Mouse (Mus musculus) embryonic facial prominence, embryonic 10.5 days (tissue): ENCODE measurements at regions not wholly inside any gene's neighbourhood (a gene's known extent, or its start where the extent isn't known, plus 50 kb on each side); places are given as distances from the start of the nearest gene placed in this dataset.

Experiments
- DNase-seq: peaks from one replicate; pipeline ENCODE4 v3.0.0-alpha.2; 2017; ENCODE audit warnings: low spot score
- H3K27ac ChIP-seq: fragments of 300-500 bp; sonication (generic); replicated peaks from 2 replicates; pipeline ENCODE4 v1.5.1; 2016; ENCODE audit warnings: mild to moderate bottlenecking
- H3K27me3 ChIP-seq: fragments of 300-500 bp; sonication (generic); replicated peaks from 2 replicates; pipeline ENCODE4 v1.6.1; 2016; ENCODE audit warnings: low read depth, mild to moderate bottlenecking; ENCODE audit not compliant: poor library complexity, severe bottlenecking
- H3K36me3 ChIP-seq: fragments of 300-500 bp; sonication (generic); replicated peaks from 2 replicates; pipeline ENCODE4 v1.6.1; 2016; ENCODE audit warnings: mild to moderate bottlenecking, moderate library complexity
- H3K4me1 ChIP-seq: fragments of 300-500 bp; sonication (generic); 2 replicates; pipeline ENCODE4 v1.6.1; 2016
- H3K4me3 ChIP-seq: fragments of 300-500 bp; sonication (generic); 2 replicates; pipeline ENCODE4 v1.5.1; 2016; ENCODE audit warnings: mild to moderate bottlenecking, moderate library complexity
- H3K9me3 ChIP-seq: fragments of 300-500 bp; sonication (generic); 2 replicates; pipeline ENCODE4 v1.6.1; 2016; ENCODE audit warnings: mild to moderate bottlenecking
- WGBS: fragments of 180-500 bp; shearing (Covaris S2); methylation state at CpG from one replicate; pipeline ENCODE4 v1.1.7; 2016; 5-methylcytosine and 5-hydroxymethylcytosine counted together

DNA sequence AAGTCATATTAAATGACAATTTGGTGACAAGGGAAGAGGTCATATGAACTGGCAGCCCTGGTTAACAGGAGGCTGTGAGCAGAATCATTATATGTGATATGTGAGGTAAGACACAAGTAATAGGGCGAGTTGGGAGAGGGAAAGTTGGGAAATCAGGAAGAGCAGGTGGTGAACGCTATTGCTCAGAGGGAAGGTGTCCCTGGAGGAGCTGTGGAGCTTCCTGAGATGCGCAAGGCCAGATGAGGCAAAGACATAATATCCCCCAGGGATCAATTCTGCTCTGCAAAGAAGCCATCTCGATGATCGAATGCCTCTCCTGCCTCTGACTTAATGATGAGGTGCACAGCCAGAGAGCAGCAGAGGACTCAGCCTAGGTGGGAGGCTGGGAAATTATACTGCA, 285.1 kb upstream of the Myt1l start:
- Histone ChIP-seq H3K27ac (no peak overlapping the region), H3K27me3 (no peaks in the 10 kb centered on the region), H3K9me3 (no peaks in the 10 kb centered on the region), H3K4me1 (peaks cover 16% of the 10 kb centered on the region), H3K4me3 (no peak overlapping the region), H3K36me3 (no peaks in the 10 kb centered on the region)
- 83% methylated on average over 5 of the region's 5 CpGs for WGBS
- DNase-seq: no peak

DNA sequence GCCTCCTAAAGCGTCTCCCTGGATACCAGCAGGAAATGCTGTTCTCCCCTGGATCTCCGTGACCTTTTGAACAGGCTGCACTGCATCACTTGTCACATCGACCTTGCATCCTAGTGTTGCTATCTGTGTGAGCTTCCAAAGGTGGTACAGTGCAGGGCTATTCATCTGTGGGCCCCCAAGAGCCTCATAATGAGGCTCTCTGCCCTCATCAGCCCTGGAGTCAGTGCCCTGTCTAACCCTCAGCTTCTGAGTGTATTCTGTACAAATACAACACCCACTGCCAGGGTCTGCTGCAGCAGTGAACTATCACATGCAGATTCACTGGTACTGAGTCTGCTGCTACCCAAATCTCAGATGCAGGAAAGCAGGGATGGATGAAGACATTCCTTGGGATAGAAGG, 282.1 kb upstream of the Myt1l start:
- H3K4me3 ChIP-seq: no peak overlapping the region
- no peak for DNase-seq
- H3K27me3 ChIP-seq: no peaks in the 10 kb centered on the region
- no peaks in the 10 kb centered on the region for H3K9me3 ChIP-seq
- H3K27ac ChIP-seq: no peak overlapping the region
- H3K4me1 ChIP-seq: peaks cover 7% of the 10 kb centered on the region
- H3K36me3 ChIP-seq: no peaks in the 10 kb centered on the region
- WGBS: 52% methylated on average over 3 of the region's 3 CpGs

DNA sequence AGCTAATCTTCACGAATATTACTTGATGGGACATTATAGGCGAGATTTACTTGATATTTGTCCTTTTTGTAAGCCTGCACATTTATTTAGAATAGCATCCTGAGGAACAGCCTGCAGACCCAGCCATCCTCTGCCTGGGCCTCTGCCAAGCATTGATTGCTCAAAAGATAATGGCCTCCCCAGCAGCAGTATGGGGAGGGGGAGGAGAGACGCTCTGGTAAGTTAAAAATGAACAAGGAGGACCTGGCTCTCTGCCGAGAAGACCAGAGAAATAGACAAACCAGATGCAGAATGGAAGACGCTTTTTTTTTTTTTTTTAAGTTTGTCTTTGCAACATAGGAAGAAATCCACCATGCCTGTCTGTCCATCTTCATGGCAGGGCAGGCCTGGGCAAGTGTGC, 280.8 kb upstream of the Myt1l start:
- no peaks in the 10 kb centered on the region for H3K27me3 ChIP-seq
- DNase-seq: no peak
- H3K36me3 ChIP-seq: no peaks in the 10 kb centered on the region
- H3K4me1 ChIP-seq: peaks cover 7% of the 10 kb centered on the region
- no peak overlapping the region for H3K27ac ChIP-seq
- WGBS: 84% methylated on average over 5 of the region's 5 CpGs
- H3K9me3 ChIP-seq: no peaks in the 10 kb centered on the region
- H3K4me3 ChIP-seq: no peak overlapping the region

DNA sequence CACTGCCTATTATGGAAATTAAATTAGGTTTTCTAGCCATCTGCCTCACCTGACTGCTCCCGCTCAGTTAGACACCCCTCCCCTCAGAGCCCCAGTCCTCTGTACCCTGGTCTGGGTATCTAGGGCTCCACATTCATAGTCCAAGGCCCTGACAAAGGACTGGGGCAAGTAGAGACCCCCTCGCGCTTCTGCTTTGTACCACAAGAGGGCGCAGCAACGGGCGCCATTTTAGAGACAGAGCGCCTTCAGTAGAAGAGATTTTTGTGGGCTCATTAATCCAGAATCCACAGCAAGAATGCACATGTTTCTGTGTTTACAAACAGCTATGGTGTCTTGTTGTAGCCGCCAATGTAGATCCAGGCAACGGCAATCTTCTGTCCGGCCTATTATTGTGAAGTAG, 279.7 kb upstream of the Myt1l start:
- H3K4me3 ChIP-seq: no peak overlapping the region
- WGBS: 85% methylated on average over 10 of the region's 10 CpGs
- peaks cover 7% of the 10 kb centered on the region for H3K4me1 ChIP-seq
- no peaks in the 10 kb centered on the region for H3K27me3 ChIP-seq
- no peaks in the 10 kb centered on the region for H3K9me3 ChIP-seq
- no peak overlapping the region for H3K27ac ChIP-seq
- DNase-seq: no peak
- H3K36me3 ChIP-seq: no peaks in the 10 kb centered on the region

DNA sequence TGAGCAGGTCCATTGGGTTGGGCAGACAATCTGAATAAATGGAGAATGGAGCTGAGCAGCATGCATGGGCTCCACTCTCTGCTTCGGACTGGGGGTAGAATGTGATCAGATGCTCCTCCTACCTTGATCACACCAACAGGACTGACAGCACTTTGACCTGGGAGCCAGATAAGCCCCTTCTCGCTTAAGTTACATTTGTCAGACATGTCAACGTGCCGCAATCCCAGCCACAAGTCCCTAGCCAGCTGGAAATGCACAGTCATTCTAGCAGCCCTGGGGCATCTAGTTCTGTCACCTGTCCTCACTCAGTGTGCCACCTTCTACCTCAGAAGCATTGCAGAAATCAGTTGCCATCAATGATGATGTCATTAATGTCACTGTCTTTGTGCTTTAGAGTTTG, 272.1 kb upstream of the Myt1l start:
- Histone ChIP-seq H3K9me3 (no peaks in the 10 kb centered on the region), H3K36me3 (no peaks in the 10 kb centered on the region), H3K27me3 (no peaks in the 10 kb centered on the region), H3K4me1 (peaks cover 21% of the 10 kb centered on the region), H3K4me3 (no peak overlapping the region), H3K27ac (no peak overlapping the region)
- DNase-seq: no peak
- 91% methylated on average over 4 of the region's 4 CpGs for WGBS

DNA sequence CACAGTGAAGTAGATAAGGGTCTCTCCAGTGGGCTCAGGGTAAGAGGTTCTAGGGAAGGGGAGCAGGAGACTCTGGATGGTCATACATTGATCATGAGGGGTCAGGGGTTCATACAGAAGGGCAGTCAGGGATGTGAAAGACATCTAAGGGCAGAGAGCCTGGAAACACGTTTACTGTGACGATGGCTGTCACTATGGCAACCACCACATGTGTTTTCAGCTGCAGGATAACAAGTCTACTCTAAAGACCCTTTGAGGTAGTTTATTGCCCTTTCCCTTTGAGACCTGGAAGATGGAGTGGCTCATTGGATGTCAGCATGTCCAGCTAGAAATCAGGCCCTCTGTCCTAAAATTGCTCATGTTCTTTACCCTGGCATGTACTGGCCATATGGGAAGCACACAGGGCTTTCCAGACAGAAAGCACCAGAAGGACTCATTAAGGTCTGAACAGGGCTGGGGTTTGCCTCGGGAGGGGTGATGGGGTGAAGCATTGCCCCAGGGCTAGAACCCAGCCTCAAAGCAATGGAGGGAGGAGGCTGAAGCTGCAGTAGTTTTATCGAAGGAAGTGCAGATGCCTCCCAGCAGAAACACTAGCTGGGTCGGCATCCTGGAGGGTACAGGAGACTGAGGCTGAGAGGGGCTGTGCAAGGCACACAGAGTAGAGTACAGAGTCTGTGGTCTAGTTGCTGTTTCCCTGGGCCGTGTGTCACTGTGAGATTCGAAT, 271.0 kb upstream of the Myt1l start:
- peaks cover 21% of the 10 kb centered on the region for H3K4me1 ChIP-seq
- no peaks in the 10 kb centered on the region for H3K36me3 ChIP-seq
- no peak overlapping the region for H3K4me3 ChIP-seq
- no peaks in the 10 kb centered on the region for H3K9me3 ChIP-seq
- peak; percentile 38 for DNase-seq
- 30% methylated on average over 7 of the region's 7 CpGs for whole genome bisulfite sequencing
- peak overlapping the region; percentile 69 for H3K27ac ChIP-seq
- no peaks in the 10 kb centered on the region for H3K27me3 ChIP-seq

DNA sequence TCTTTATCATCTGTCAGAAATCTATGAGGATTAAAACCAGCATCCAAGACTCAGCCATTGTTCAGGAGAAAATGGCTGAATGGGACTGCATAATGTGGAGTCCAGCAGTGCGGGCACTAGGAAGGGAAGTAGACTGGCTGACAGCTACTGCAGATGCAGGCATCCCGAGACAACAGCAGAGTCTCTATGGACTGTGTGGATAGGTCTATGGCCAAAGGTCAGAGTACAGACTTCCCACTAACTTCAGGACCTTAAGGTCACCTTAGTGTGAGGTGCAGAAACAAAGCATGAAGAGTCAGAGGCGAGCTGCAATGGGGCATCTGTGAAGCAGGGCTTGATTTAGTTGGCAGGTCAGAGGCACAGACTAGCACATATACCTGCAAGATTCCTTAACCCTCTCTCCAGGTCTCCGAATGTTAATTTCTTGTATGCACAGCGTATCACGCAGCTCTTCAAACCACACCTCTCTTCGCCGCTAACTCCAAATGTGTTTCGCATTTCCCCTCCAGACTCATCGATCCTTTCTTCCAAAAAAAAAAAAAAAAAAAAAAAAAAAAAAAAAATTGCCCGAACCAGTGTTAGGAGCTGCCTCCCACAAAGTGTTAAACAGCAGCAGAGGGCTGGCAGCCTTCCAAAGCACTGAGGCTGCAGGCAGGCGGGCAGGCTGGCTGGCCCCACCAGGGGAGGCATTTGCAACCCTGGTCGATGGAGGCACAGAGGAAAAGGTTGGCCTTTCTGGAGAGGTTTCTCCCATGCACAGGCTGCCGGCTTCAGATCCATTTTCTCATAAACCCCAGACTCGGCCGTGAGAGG, 270.2 kb upstream of the Myt1l start:
- Histone ChIP-seq H3K4me3 (no peak overlapping the region), H3K4me1 (peaks cover 21% of the 10 kb centered on the region), H3K9me3 (no peaks in the 10 kb centered on the region), H3K36me3 (no peaks in the 10 kb centered on the region), H3K27me3 (no peaks in the 10 kb centered on the region), H3K27ac (peak overlapping the region; percentile 69)
- WGBS: 35% methylated on average over 16 of the region's 16 CpGs
- peak; percentile 46 for DNase-seq

DNA sequence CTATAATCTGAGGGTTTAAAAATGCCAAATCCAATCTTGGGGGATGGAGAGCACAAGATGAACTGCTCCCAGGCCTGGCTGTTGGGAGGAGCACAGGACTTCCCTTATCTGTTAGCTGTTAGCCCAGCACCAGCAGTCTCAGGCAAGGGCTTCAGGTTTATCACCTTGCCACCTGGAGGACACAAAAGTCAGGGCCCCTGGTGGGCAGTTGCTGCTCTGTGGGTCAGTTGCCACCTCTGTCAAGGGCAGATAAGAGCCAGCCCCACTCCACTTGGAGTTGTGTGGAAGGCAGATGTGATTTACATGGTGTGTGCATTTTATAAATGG, 269.7 kb upstream of the Myt1l start:
- no peak for DNase-seq
- no peak overlapping the region for H3K27ac ChIP-seq

DNA sequence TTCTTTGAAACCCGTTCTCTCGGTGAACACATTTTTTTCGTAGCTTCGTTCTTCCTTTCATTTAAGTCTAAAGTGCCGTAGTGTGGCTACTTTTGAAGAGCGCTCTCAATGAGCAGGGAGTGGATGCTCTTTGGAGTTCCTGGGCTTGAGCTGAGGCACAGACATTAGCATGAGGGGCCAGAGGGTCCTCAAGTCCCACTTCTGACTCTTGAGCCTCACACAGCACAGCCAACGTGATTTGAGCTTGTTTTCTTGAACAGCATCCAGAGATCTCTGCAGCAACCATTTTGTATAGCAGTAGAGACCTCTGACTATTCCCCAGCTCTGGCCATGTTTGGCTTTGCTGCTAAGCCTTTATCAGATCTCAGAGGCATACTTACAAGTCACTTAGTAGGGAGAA, 269.2 kb upstream of the Myt1l start:
- H3K27ac ChIP-seq: no peak overlapping the region
- no peak overlapping the region for H3K4me3 ChIP-seq
- no peaks in the 10 kb centered on the region for H3K9me3 ChIP-seq
- no peaks in the 10 kb centered on the region for H3K27me3 ChIP-seq
- peaks cover 21% of the 10 kb centered on the region for H3K4me1 ChIP-seq
- no peak for DNase-seq
- H3K36me3 ChIP-seq: no peaks in the 10 kb centered on the region
- 74% methylated on average over 7 of the region's 7 CpGs for WGBS

More for the DNA sequence above, 269.7 kb upstream of the Myt1l start:
- no peaks in the 10 kb centered on the region for H3K36me3 ChIP-seq
- no peak overlapping the region for H3K4me3 ChIP-seq
- H3K9me3 ChIP-seq: no peaks in the 10 kb centered on the region
- no peaks in the 10 kb centered on the region for H3K27me3 ChIP-seq
- peaks cover 21% of the 10 kb centered on the region for H3K4me1 ChIP-seq

DNA sequence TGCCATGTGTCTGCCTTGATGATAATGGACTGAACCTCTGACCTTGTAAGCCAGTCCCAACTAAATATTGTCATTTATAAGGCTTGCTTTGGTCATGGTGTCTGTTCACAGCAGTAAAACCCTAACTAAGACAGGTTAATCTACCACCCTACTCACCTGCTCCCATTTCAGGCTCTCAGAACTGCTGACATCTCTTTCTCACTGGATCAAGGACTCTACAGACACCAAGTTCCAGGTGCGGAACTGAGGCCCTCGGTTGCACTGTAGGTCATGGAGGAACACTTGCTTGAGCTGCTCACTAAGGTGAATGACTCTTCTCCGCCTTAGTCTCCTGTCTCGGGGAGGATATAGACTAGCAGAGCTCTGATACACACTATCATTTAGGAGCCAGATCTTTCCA, 254.0 kb upstream of the Myt1l start:
- no peak for DNase-seq
- peaks cover 4% of the 10 kb centered on the region for H3K27me3 ChIP-seq
- H3K9me3 ChIP-seq: no peaks in the 10 kb centered on the region
- H3K4me1 ChIP-seq: no peaks in the 10 kb centered on the region; the same call in 1 of the 2 replicates
- no peak overlapping the region for H3K4me3 ChIP-seq
- WGBS: 95% methylated on average over 4 of the region's 4 CpGs
- H3K36me3 ChIP-seq: no peaks in the 10 kb centered on the region
- H3K27ac ChIP-seq: no peak overlapping the region

DNA sequence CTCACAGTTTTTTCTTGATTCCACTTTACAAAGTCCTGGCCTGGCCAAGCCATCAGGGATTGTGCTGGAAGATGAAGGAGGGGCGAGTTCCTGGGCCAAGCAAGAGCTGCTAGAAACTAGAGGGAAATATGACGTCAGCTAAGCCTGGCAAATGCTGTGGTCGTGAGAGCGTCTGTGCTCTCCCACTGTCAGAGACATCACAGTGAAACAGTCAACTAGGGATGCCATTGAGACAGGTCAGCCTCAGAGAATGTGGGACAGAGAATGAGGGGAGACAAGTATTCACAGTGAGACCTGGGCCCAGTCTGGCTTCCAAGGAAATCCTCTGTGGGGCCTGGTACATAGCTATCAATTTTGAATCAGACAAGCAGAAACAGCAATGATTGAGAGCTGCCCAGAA, 252.5 kb upstream of the Myt1l start:
- H3K4me3 ChIP-seq: no peak overlapping the region
- no peaks in the 10 kb centered on the region for H3K9me3 ChIP-seq
- H3K36me3 ChIP-seq: no peaks in the 10 kb centered on the region
- H3K4me1 ChIP-seq: peaks cover 15% of the 10 kb centered on the region
- 78% methylated on average over 4 of the region's 4 CpGs for WGBS
- peaks cover 13% of the 10 kb centered on the region for H3K27me3 ChIP-seq
- H3K27ac ChIP-seq: no peak overlapping the region
- DNase-seq: no peak

DNA sequence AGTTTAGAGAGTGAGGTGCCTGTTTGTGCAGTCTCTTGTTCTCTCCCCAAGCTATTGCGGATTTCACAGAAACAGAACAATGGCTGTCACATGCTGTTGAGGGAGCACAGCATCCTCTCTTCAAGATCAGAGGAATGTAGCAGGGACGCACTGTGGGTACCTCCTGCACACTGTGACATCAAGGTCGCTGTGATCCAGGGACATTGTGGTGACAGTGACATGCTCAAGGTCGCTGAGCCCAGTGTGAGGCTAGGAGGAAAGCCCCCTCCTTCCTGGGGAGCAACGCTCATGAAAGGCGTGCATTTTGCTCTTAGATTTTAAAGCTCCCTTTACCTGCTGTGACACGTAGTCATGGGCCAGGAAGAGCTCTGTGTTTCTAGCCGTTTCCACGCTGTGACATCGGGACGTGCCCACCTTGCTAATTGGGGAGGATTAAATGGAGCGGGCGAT, 248.5 kb upstream of the Myt1l start:
- H3K27me3 ChIP-seq: peaks cover 20% of the 10 kb centered on the region
- WGBS: 5% methylated on average over 13 of the region's 13 CpGs
- no peak for DNase-seq
- peak overlapping the region; percentile 58; the same call in 1 of the 2 replicates for H3K27ac ChIP-seq
- H3K4me1 ChIP-seq: peaks cover 22% of the 10 kb centered on the region
- no peaks in the 10 kb centered on the region for H3K36me3 ChIP-seq
- H3K9me3 ChIP-seq: no peaks in the 10 kb centered on the region
- H3K4me3 ChIP-seq: peak overlapping the region; percentile 40
